Mouse (Mus musculus) monocyte, adult 59 days (primary cell): ENCODE data around the gene Cyp2c70. TPM values are rescaled to one million over a fixed set of nuclear protein-coding genes. Genes with fewer than 3 reads are reported as not detected.

Experiments
- total RNA-seq, 2 experiments: library from RNA; stranded (reverse); gene quantifications; one replicate each; pipeline ENCODE4 v1.2.4; 2023

Cyp2c70 gene
- not detected for total RNA-seq

DNA sequence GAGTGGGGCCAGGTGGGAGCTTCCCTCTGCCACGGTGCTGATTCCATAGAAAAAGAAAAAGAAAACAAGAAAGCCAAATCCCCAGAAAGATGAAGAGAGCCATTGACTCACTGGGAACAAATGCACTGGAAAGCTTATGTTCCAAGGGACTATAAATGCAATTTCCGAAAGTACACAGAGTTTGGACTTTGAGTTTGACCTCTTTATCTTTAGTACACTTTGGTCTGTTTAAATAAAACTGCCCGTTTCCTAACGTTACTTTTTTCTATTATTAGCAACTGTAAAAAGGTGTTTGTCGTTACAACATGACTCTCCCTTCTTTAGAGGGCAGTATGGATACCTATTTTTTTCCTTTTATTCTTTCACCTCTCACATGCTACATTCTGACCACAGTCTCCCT lies at the start of gene Cyp2c70:
TSS of gene Cyp2c70 (minus strand) at position 174 of the 400 bp plus-strand sequence.

Other genes starting within 250 kb of the Cyp2c70 start
- not detected for gene Cyp2c37, start 194.9 kb downstream of the Cyp2c70 start, total RNA-seq
- not detected for gene Cyp2c54, start 113.5 kb downstream of the Cyp2c70 start, total RNA-seq
- gene Cyp2c50, start 97.6 kb downstream of the Cyp2c70 start, total RNA-seq = not detected
- gene Pdlim1, start 84.5 kb upstream of the Cyp2c70 start, total RNA-seq = 100 to 1,000 TPM; 101 to 139 TPM